Mouse (Mus musculus): ENCODE results near the gene Mto1.

GRCm38 (mm10) chr9:78520127-78520779 lies 72.2 kb downstream of the Mto1 start:
- TF ChIP-seq CTCF (conservative IDR thresholded peaks at IDR 0.05; ENCODE audit: insufficient read depth, insufficient read length, low read depth, low read length), result no peak
- TF ChIP-seq POLR2A (IDR thresholded peaks at IDR 0.05; ENCODE audit: low read depth, low read length), result no peak
